Mouse (Mus musculus) thymus, adult 2 months (tissue): Measurements from ENCODE around the gene Syf2. TPM values are rescaled to one million over a fixed set of nuclear protein-coding genes. Genes with fewer than 3 reads are reported as not detected.

Experiments
- DNase-seq: peaks from one replicate; pipeline ENCODE4 v3.0.0; 2021
- H3K27ac ChIP-seq: fragments of 200-500 bp; 2 replicates; pipeline ENCODE4 v1.5.1; 2012; ENCODE audit warnings: low read length, control low read depth; ENCODE audit not compliant: control insufficient read depth, insufficient read depth
- H3K27me3 ChIP-seq: fragments of 200-500 bp; 2 replicates; pipeline ENCODE4 v1.6.1; 2012; ENCODE audit warnings: mild to moderate bottlenecking, low read length, moderate library complexity, mixed read lengths; ENCODE audit not compliant: control insufficient read depth, insufficient read depth
- H3K36me3 ChIP-seq: fragments of 200-500 bp; 2 replicates; pipeline ENCODE4 v1.6.1; 2012; ENCODE audit warnings: mild to moderate bottlenecking, low read length, moderate library complexity; ENCODE audit not compliant: control insufficient read depth, insufficient read depth
- H3K4me1 ChIP-seq: fragments of 200-500 bp; replicated peaks from 2 replicates; pipeline ENCODE4 v1.6.1; 2012; ENCODE audit warnings: low read length; ENCODE audit not compliant: control insufficient read depth, insufficient read depth
- H3K4me3 ChIP-seq: fragments of 200-500 bp; 2 replicates; pipeline ENCODE4 v1.5.1; 2012; ENCODE audit warnings: mild to moderate bottlenecking, low read length, control low read depth, moderate library complexity; ENCODE audit not compliant: control insufficient read depth, insufficient read depth
- CTCF ChIP-seq: fragments of 200-500 bp; IDR thresholded peaks from 2 replicates; pipeline ENCODE4 v1.5.1; 2012; ENCODE audit warnings: mild to moderate bottlenecking, control low read depth, low read length, moderate library complexity, borderline replicate concordance; ENCODE audit not compliant: control insufficient read depth, poor library complexity, insufficient read depth; ENCODE audit errors: extremely low read depth
- POLR2A ChIP-seq: fragments of 200-500 bp; IDR thresholded peaks from 2 replicates; pipeline ENCODE4 v1.6.1; 2012; ENCODE audit warnings: mild to moderate bottlenecking, low read length, control low read depth, moderate library complexity; ENCODE audit not compliant: control insufficient read depth, poor library complexity, insufficient read depth; ENCODE audit errors: extremely low read depth
- WGBS: fragments of 180-500 bp; shearing (Covaris S2); methylation state at CpG from one replicate; pipeline ENCODE4 v1.1.7; 2018; 5-methylcytosine and 5-hydroxymethylcytosine counted together
- polyA plus RNA-seq: library from polyadenylated mRNA; depleted of rRNA; stranded (reverse); fragments of >200 nt; gene quantifications from 2 replicates; pipeline ENCODE4 v1.2.3, GENCODE M21; 2012

The Syf2 gene
- polyA plus RNA-seq, 1 experiment = 42.8 TPM

DNA sequence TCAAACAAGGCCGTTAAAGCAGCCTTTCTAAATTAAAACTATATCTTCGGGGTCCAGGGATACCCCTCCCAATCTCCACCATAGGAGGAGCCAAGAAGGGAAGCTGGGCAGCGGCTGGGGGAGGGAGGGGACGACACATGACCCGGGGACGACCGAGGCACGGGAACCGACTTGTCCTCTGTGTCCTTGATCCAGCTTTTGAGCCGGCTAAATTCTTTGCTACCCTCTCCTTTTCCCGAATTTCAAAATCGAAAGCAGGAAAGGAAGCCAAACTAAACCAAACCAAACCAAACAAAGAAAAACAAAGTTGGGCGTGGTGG lies 7.8 kb upstream of the Syf2 start:
- peaks cover 34% of the 10 kb centered on the region for H3K36me3 ChIP-seq
- WGBS = under 1% methylated on average over 13 of the region's 13 CpGs
- H3K27ac ChIP-seq = peak overlapping the region; percentile 76
- DNase-seq = peak; percentile 77
- H3K4me3 ChIP-seq = peak overlapping the region; percentile 59
- H3K27me3 ChIP-seq = no peaks in the 10 kb centered on the region
- peaks cover 28% of the 10 kb centered on the region for H3K4me1 ChIP-seq
- TF ChIP-seq CTCF (0 out of 2 replicates have a peak, but pooled peaks have one; percentile 7), POLR2A (no peak)

DNA sequence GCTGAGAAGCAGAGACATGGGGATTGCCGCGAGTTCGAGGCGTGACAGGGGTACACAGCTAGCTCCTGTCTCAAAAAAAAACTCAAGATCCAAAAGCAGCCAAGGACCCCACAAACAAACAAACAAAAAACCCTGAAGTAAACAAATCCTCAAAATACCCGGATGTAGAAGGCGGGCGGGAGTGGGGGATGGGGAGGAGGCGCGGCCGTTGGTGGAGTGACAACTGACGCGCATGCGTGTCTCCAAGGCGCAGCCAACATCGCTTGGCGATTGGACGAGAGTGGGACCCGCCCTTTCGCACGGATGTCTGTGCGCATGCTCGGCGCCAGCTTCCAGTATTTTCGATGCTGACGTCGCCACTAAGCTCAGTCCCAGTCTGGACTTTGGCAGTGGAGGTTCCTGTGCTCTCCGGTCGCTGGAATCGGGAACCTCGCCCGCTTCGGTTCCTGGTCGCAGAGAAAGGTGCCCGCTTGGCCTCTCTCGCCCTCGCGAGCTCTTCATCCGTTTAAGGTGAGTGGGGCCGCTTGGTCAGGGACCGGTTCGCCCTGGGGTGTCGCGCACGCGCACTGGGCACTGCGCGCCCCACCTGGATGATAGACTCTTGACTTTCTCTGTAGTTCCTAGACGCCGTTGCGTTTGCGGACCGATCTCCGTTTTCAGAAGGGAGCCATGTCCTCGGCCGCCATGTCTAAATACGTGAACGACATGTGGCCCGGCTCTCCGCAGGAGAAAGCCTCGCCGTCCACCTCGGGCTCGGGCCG lies 7.3 kb upstream of the Syf2 start, which contains the start of gene Rsrp1:
TSS of gene Rsrp1 (plus strand) at position 335 of the 761 bp plus-strand sequence.
- Histone ChIP-seq H3K27me3 (no peaks in the 10 kb centered on the region), H3K36me3 (peaks cover 39% of the 10 kb centered on the region), H3K4me3 (peak within 1 kb of the TSS; percentile 75), H3K27ac (peak within 1 kb of the TSS; percentile 76), H3K4me1 (peaks cover 24% of the 10 kb centered on the region)
- TF ChIP-seq POLR2A (peak; percentile 100), CTCF (0 out of 2 replicates have a peak, but pooled peaks have one; percentile 5)
- WGBS = under 1% methylated on average over 64 of the region's 64 CpGs
- peak; percentile 94 for DNase-seq

- no peak; the same call in 1 of the 2 replicates for TF ChIP-seq CTCF
- TF ChIP-seq POLR2A = no peak
- Histone ChIP-seq H3K36me3 (peaks cover 42% of the 10 kb centered on the region), H3K4me1 (peaks cover 19% of the 10 kb centered on the region), H3K27me3 (no peaks in the 10 kb centered on the region), H3K27ac (peak overlapping the region; percentile 59), H3K4me3 (peak overlapping the region; percentile 75)
- DNase-seq = peak; percentile 56
- under 1% methylated on average over 75 of the region's 75 CpGs for WGBS
Observed at GRCm38 (mm10) chr4:134924019-134924741, 6.5 kb upstream of the Syf2 start.

DNA sequence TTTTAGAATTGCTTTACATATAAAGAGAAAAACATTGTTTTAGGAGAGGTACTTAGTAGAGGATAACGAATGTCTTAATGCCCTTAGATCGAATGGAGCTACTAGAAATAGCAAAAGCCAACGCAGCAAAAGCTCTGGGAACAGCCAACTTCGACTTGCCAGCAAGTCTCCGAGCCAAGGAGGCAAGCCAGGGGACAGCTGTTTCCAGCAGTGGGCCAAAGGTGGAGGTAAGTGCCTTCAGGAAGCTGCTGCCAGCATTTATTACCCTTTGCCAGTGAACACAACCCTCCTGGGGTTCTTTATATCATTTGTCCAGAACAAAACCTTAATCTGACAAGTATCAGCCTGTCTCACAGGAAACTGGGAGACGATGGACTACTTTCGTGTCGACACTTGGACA lies 5.5 kb upstream of the Syf2 start:
- Histone ChIP-seq H3K27me3 (no peaks in the 10 kb centered on the region), H3K27ac (no peak overlapping the region), H3K4me1 (peaks cover 13% of the 10 kb centered on the region), H3K36me3 (peaks cover 42% of the 10 kb centered on the region), H3K4me3 (peak overlapping the region; percentile 37)
- TF ChIP-seq CTCF = no peak
- TF ChIP-seq POLR2A = no peak
- no peak for DNase-seq
- 30% methylated on average over 8 of the region's 8 CpGs for WGBS

DNA sequence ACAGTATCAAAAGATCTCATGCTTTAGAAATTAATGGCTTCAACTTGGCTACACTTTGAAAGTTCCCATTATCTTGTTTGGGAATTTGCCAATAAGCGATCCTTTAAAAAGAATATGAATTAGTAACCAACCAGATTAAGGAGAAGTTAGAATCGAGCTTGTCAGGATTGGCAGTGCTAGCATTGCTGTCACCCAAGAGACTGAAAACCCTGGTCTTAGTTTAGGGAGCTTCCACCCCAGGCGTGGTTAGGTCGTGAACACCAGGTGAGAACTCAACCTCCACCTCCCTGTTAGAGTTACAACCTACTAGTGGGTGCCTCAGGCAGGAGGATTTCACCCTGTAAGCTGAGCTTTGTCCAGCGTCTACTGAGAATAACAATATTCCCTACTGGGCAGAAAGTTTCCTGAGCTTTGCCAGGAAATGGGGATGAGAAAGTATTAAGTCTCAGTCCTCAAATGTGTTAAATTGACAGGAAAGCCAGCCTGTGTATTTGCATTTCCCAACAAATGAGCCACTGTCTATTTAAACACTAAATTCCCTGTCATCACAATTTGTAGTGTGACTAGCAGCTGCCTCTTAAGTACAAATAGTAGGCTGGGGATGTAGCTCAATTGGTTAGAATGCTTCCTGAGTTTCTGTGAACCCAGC lies 2.8 kb upstream of the Syf2 start:
- 82% methylated on average over 5 of the region's 5 CpGs for WGBS
- no peak for TF ChIP-seq POLR2A
- TF ChIP-seq CTCF = no peak
- H3K4me1 ChIP-seq = peaks cover 8% of the 10 kb centered on the region
- no peak overlapping the region for H3K4me3 ChIP-seq
- H3K36me3 ChIP-seq = peaks cover 45% of the 10 kb centered on the region
- no peak overlapping the region for H3K27ac ChIP-seq
- no peak for DNase-seq
- H3K27me3 ChIP-seq = no peaks in the 10 kb centered on the region

- WGBS = 86% methylated on average over 1 of the region's 1 CpGs
- peaks cover 51% of the 10 kb centered on the region for H3K36me3 ChIP-seq
- H3K27ac ChIP-seq = no peak overlapping the region
- DNase-seq = no peak
- no peak for TF ChIP-seq POLR2A
- TF ChIP-seq CTCF = no peak
- peaks cover 8% of the 10 kb centered on the region for H3K4me1 ChIP-seq
- H3K4me3 ChIP-seq = no peak overlapping the region
- no peaks in the 10 kb centered on the region for H3K27me3 ChIP-seq
Observed at GRCm38 (mm10) chr4:134928464-134928836, 2.2 kb upstream of the Syf2 start.
